31 mouse cellular contexts compared by ENCODE assay signal in genomic region chr3:130428796-130429195, GRCm38 (mm10).
DNase-seq lines count a peak whose midpoint lies in the region; ATAC-seq lines count a peak whose summit lies in the region.
"Had no signal": no experiment of that assay in that cellular context is flagged by ENCODE, and none has a peak within 500 bp of the region (broad histone marks: within the 10 kb centered on the region; RNA-seq: fewer than 3 reads in every experiment).

No protein-coding gene starts in this region.

- no peaks in the 10 kb centered on the region for H3K9me3 ChIP-seq in kidney, embryonic 15.5 days (replicated peaks)
- H3K9me3 ChIP-seq: embryonic facial prominence, embryonic 13.5 days; heart, embryonic 10.5 days; heart, embryonic 15.5 days; hindbrain, embryonic 10.5 days; hindbrain, embryonic 15.5 days; intestine, embryonic 15.5 days; limb, embryonic 15.5 days; liver, embryonic 13.5 days; stomach, embryonic 15.5 days had no signal

- no peaks in the 10 kb centered on the region for H3K36me3 ChIP-seq in kidney, embryonic 15.5 days
- H3K36me3 ChIP-seq: embryonic facial prominence, embryonic 13.5 days; heart, embryonic 10.5 days; heart, embryonic 15.5 days; hindbrain, embryonic 10.5 days; hindbrain, embryonic 15.5 days; intestine, embryonic 15.5 days; limb, embryonic 15.5 days; liver, embryonic 13.5 days; stomach, embryonic 15.5 days had no signal

- H3K27me3 ChIP-seq in kidney, embryonic 15.5 days = no peaks in the 10 kb centered on the region
- H3K27me3 ChIP-seq: embryonic facial prominence, embryonic 13.5 days; heart, embryonic 15.5 days; hindbrain, embryonic 15.5 days; intestine, embryonic 15.5 days; limb, embryonic 15.5 days; liver, embryonic 13.5 days; Patski; stomach, embryonic 15.5 days had no signal

- ATAC-seq in kidney, embryonic 15.5 days (replicated peaks; ENCODE audit: low FRiP score) = no peak
- ATAC-seq: forebrain, embryonic 16.5 days; intestine, embryonic 15.5 days; Patski had no signal

- 86% methylated on average over 4 of the region's 4 CpGs for WGBS in kidney, embryonic 15.5 days

- no peak overlapping the region for H3K27ac ChIP-seq in kidney, embryonic 15.5 days
- H3K27ac ChIP-seq: embryonic facial prominence, embryonic 13.5 days; gastrocnemius, adult 2 months; heart, embryonic 10.5 days; heart, embryonic 15.5 days; hindbrain, embryonic 10.5 days; hindbrain, embryonic 15.5 days; intestine, embryonic 15.5 days; limb, embryonic 15.5 days; liver, embryonic 13.5 days; stomach, embryonic 15.5 days had no signal

- H3K4me1 ChIP-seq in kidney, embryonic 15.5 days = no peaks in the 10 kb centered on the region
- H3K4me1 ChIP-seq: heart, embryonic 10.5 days; heart, embryonic 15.5 days; hindbrain, embryonic 10.5 days; hindbrain, embryonic 15.5 days; intestine, embryonic 15.5 days; liver, embryonic 13.5 days; stomach, embryonic 15.5 days had no signal

- no peak overlapping the region for H3K4me2 ChIP-seq in kidney, embryonic 15.5 days
- H3K4me2 ChIP-seq: embryonic facial prominence, embryonic 13.5 days; heart, embryonic 15.5 days; hindbrain, embryonic 15.5 days; intestine, embryonic 15.5 days; limb, embryonic 15.5 days; liver, embryonic 13.5 days; stomach, embryonic 15.5 days had no signal

- H3K4me3 ChIP-seq in kidney, embryonic 15.5 days (replicated peaks) = no peak overlapping the region
- H3K4me3 ChIP-seq: embryonic facial prominence, embryonic 13.5 days; erythroblast, embryonic 14.5 days; gastrocnemius, adult 2 months; heart, embryonic 10.5 days; heart, embryonic 15.5 days; hindbrain, embryonic 10.5 days; hindbrain, embryonic 15.5 days; intestine, embryonic 15.5 days; limb, embryonic 15.5 days; liver, embryonic 13.5 days; stomach, embryonic 15.5 days had no signal

- H3K9ac ChIP-seq in kidney, embryonic 15.5 days = no peak overlapping the region
- H3K9ac ChIP-seq: embryonic facial prominence, embryonic 13.5 days; heart, embryonic 15.5 days; hindbrain, embryonic 15.5 days; intestine, embryonic 15.5 days; limb, embryonic 15.5 days; liver, embryonic 13.5 days; stomach, embryonic 15.5 days had no signal

- peak; percentile 17 for DNase-seq in adrenal gland, postnatal 25 days
- no peak for DNase-seq in adrenal gland, adult 2 months
- peak; percentile 12 for DNase-seq in gastrocnemius, postnatal 10 days
- DNase-seq in gastrocnemius, postnatal 4 days (ENCODE audit: low spot score in 2 of 2) = no peak
- peak; percentile 23 for DNase-seq in kidney, postnatal 10 days
- peak; percentile 9 for DNase-seq in right cerebral cortex, postnatal 4 days
- DNase-seq in right cerebral cortex, adult 2 months (ENCODE audit: low spot score in 2 of 2) = no peak
- DNase-seq: cerebellum, adult 8-10 months; embryo, embryonic 11 days; gastrocnemius, adult 2 months; kidney, adult 2 months; kidney, postnatal 14 days; liver, embryonic 13.5 days; lung, adult 18-20 months; lung, postnatal 14 days; midbrain, embryonic 14.5 days; right cerebral cortex, postnatal 14 days; thymus, adult 18-20 months; thymus, postnatal 25 days had no signal

Comparison
In these comparisons a context has a peak if more than half of its experiments do, and no peak if none do; other contexts are left out.
1. DNase-seq: peak in adrenal gland, postnatal 25 days (single experiment), gastrocnemius, postnatal 10 days (single experiment), kidney, postnatal 10 days (single experiment) and right cerebral cortex, postnatal 4 days (single experiment); none in adrenal gland, adult 2 months (single experiment), gastrocnemius, postnatal 4 days (0 of 2) and right cerebral cortex, adult 2 months (0 of 2).